ENCODE assay signal across 12 mouse cellular contexts in the genomic region with DNA sequence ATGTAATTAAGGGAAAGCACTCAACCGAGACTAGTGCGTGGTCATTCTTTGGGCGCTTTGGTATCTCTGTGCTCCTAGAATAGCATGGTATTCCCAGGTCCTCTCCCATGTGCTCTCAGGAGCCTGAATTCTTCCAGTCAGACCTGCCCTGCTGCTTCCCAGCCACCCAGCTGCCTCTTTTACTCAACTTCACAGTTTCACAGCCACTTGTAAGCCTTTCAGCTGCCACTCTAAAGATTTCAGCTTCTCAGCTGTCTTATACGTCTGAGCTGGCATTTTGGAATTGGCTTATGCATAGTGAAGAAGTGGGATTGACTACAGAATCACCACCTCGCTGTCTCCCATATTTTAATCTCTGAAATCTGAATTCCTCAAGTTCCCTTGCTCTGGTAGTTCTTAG. TPM values are rescaled to one million over a fixed set of nuclear protein-coding genes. Genes with fewer than 3 reads are reported as not detected.
"Had no signal": no experiment of that assay in that cellular context is flagged by ENCODE, and none has a peak within 500 bp of the region (broad histone marks: within the 10 kb centered on the region; RNA-seq: fewer than 3 reads in every experiment).

No protein-coding gene starts in this region.

- H3K9ac ChIP-seq: liver, embryonic 14.5 days; neural tube, embryonic 12.5 days had no signal

- H3K27ac ChIP-seq: kidney, postnatal 0 days; left cerebral cortex, adult 2 months; liver, embryonic 14.5 days; neural tube, embryonic 12.5 days; stomach, postnatal 0 days had no signal

- H3K27me3 ChIP-seq: neural tube, embryonic 12.5 days had no signal

- H3K4me3 ChIP-seq: left cerebral cortex, adult 2 months; neural tube, embryonic 12.5 days had no signal

- H3K36me3 ChIP-seq: neural tube, embryonic 12.5 days had no signal

- H3K4me2 ChIP-seq: neural tube, embryonic 12.5 days had no signal

- DNase-seq: kidney, adult 9 months; kidney, postnatal 4 days; lung, adult 18-20 months; midbrain, embryonic 14.5 days; thymus, postnatal 4 days had no signal

- H3K4me1 ChIP-seq: neural tube, embryonic 12.5 days had no signal

- H3K9me3 ChIP-seq: neural tube, embryonic 12.5 days had no signal

RNA-seq across cellular contexts. Expression of gene Gpr63, which starts 19.4 kb away (rescaled TPM):
- total RNA-seq: megakaryocyte-erythroid progenitor cell, adult 5-6 weeks; neutrophil, adult 5-6 weeks had no signal
